Mouse (Mus musculus) ES-CJ7 (cell line): Measurements from ENCODE around the gene Sbf1.
A peak's percentile ranks its signal among the peaks of the same experiment; 100 is the strongest.

Experiments used
- DNase-seq: peaks from one replicate; pipeline ENCODE4 v3.0.0; 2011; ENCODE audit warnings: low read depth, low spot score

Gene Sbf1

GRCm38 (mm10) chr15:89321264-89321663 lies 6.2 kb upstream of the Sbf1 start:
- DNase-seq, result no peak

- DNase-seq, result peak; percentile 74
These were observed 1.0 kb upstream of the Sbf1 start for GRCm38 (mm10) chr15:89316146-89316545.

- peak; percentile 33 for DNase-seq
These were observed 461 bp downstream of the Sbf1 start for GRCm38 (mm10) chr15:89314511-89315189.

GRCm38 (mm10) chr15:89314107-89314506 lies 1.0 kb downstream of the Sbf1 start:
- DNase-seq, result no peak

GRCm38 (mm10) chr15:89313359-89313758 lies 1.8 kb downstream of the Sbf1 start:
- DNase-seq, result no peak

DNA sequence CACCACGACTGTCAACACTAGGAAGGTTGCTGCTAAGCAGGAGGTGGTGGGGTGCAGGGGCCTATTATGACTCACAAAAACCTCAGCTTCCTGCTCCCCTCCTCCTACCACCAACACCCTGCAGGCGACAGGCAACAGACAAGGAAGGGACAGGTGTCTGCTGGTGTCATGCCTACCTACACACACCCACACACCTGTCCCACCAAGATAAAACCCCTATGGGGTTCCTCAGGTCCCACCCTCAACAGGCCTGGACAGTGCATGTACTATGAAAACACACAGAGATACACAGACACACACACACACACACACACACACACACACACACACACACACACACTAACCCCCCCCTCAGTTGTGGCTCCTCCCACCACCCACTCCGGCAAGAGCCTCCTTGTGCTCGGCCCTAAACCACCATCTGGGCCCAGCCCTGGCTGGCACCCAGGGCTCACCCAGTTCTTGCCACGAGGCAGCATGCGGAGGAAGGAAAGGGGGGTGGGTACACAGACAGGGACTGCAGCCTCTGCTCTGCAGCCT lies 5.1 kb downstream of the Sbf1 start:
- DNase-seq, result no peak

- DNase-seq, result no peak
These were observed 6.5 kb downstream of the Sbf1 start for GRCm38 (mm10) chr15:89308406-89309139.

DNA sequence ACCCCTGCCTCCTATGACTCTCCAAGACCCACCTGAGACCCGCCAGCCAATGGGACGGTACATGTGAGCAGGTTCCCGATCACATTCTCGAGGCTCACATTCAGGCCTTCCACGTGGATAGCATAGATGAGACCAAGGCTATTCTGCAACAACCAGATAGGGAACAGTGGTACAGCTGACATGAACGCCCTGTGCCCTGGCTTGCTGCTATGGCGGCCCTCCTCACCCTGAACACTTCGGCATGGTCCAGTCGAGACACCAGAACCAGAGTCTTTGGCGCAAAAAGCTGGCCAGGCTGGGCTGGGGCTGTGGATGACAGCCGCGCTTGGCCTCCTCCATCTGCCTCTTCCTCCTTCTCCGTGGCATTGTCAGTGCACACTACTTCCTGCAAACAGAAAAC lies 7.7 kb downstream of the Sbf1 start:
- DNase-seq, result no peak

- DNase-seq, result no peak
These were observed 9.1 kb downstream of the Sbf1 start for GRCm38 (mm10) chr15:89305966-89306365.

DNA sequence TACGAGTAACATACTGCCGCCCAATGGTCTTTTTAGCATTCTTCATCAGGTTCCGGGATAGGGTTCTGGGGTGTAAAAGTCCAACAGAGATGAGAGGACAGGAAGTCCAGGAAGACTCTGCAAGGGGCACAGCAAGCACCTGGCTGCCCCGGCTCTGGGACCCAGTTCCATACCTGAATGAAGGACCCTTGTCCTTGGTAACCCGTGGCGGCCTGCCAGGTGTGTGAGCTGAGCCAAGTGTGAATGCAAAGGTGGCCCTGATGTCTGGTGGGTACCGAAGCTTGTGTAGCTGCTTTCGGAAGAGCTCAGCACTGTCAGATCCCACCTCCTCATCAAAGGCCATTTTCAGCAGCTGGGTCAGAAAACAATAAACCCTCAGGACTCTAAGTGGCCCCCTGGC lies 14.5 kb downstream of the Sbf1 start:
- no peak for DNase-seq

- no peak for DNase-seq
These were observed 14.9 kb downstream of the Sbf1 start for GRCm38 (mm10) chr15:89300180-89300579.

DNA sequence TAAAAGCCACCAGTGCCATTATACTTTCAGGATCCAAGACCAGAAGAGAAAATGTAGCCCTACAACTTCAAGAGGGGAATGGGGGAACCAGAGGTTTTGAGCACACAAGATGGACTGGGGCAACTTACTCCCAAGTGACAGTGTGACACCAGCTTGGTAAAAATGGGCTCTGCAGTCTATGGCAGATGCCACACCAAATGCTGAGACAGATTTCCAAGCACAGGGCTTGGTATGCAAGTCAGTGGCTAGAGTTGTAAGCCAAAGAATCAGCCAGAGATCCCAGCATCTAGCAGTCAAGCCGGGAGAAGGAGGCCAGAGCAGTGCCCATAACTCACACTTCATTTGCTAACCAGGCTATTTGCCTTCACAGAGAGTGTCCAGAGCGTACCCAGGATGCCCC lies 17.4 kb downstream of the Sbf1 start:
- DNase-seq, result no peak

DNA sequence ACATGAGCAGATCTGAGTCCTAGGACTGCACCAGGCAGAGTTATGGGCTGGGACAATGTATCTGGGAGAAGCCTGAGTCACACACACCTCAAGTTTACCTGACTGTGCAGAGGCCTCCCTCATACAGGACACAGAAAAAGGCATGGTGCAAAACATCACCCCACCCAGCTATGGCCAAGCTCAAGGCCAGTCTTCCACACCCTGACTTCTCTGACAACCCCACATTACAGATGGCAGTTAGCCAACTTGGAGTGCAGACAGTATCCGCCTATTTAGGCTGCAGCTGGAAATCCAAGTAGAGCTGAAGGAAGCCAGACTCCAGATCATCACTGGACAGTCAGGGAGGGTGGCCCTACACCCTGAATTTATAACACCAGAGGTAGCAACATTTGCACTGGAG lies 18.6 kb downstream of the Sbf1 start:
- DNase-seq, result no peak

DNA sequence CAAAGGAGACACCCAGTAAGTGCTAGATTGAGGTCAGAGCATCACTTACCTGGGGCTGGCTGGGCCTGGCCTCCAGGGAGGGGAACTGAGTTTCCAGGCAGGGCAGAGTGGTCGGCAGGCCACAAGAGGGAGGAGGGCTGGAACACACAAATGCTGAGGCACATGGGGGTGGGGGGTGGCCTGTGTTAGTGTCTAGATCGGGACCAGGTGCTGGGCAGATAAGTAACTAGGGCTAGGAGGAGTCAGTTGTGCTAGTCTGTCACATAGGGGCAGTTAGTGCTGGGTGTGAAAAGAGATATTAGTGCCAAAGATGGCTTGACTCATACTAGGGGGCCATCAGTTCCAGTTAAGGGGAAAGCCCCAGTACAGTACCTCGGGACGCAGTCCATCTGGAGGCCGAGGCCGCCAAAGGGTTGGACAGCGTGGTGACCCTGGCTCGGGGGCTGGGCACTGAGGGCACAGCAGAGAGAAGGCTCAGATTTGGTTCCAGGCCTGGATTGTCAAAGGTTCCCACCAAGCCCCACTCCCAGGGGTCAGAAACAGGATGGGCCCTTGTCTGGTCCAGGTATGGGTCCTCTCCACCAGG lies 19.4 kb downstream of the Sbf1 start:
- DNase-seq, result no peak

GRCm38 (mm10) chr15:89293778-89294177 lies 21.3 kb downstream of the Sbf1 start:
- DNase-seq, result no peak

GRCm38 (mm10) chr15:89292795-89293194 lies 22.3 kb downstream of the Sbf1 start:
- no peak for DNase-seq

DNA sequence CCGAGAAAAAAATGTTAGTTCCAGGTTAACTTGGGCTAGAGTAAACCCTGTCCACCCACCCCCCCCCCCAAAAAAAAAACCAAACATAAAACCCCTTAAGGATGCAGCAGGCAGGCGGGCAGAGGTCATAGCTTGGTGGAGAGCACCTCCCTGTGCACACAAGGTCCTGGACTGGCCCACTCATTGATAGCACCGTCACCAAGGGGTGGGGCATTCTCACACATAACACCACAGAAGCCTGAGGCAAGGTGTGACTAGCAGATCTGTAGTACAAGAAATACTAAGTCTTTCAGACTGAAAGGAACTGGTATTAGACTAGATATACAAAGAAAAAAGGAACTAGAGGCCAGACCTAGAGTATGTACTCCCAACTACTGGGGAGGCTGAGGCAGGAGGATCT lies 23.6 kb downstream of the Sbf1 start:
- peak; percentile 20 for DNase-seq

- DNase-seq, result no peak
These were observed 25.7 kb downstream of the Sbf1 start for GRCm38 (mm10) chr15:89289455-89289854.

GRCm38 (mm10) chr15:89288227-89288767 lies 26.8 kb downstream of the Sbf1 start:
- DNase-seq, result no peak

GRCm38 (mm10) chr15:89286582-89286981 lies 28.5 kb downstream of the Sbf1 start:
- DNase-seq, result no peak

- no peak for DNase-seq
These were observed 29.0 kb downstream of the Sbf1 start for GRCm38 (mm10) chr15:89286114-89286513.

DNA sequence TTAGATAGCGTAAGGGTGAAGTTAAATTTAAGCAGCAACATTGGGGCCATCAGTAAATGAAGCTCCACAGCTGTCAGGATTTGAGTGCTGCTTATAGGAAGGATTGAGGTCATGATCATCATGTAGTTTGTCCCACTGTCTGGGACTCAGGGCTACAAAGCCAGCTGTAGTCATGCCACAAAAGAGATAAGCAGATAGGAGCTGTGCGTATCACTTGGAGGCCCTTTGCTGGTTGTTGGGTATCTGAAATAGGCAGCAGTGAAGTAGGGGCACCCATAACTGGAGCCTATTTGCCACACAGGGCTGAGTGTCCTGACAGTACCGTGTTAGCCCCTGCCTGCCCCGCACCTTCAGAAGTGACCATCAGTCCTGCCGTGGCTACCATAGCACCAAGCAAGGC lies 29.6 kb downstream of the Sbf1 start:
- DNase-seq, result no peak
